Mouse (Mus musculus) CD8-positive naive resting alpha-beta T cell, adult 2 months (primary cell): ENCODE results near the gene Atoh8.

Experiments used
- DNase-seq, 2 experiments: peaks; one replicate each; pipeline ENCODE4 v3.0.0; 2022; ENCODE audit warnings: low read depth in 2 of 2, low spot score in 2 of 2

The Atoh8 gene

GRCm38 (mm10) chr6:72197515-72197914 is 37.9 kb downstream of the Atoh8 start:
- DNase-seq, result no peak

- no peak for DNase-seq
Measured at GRCm38 (mm10) chr6:72196660-72197059, 38.7 kb downstream of the Atoh8 start.

- DNase-seq, result no peak
Measured at GRCm38 (mm10) chr6:72190577-72190976, 44.8 kb downstream of the Atoh8 start.

- DNase-seq, result no peak
Measured at GRCm38 (mm10) chr6:72190120-72190519, 45.3 kb downstream of the Atoh8 start.

- no peak for DNase-seq
Measured at GRCm38 (mm10) chr6:72189061-72189863, 46.1 kb downstream of the Atoh8 start.

GRCm38 (mm10) chr6:72186809-72187208 is 48.6 kb downstream of the Atoh8 start:
- no peak for DNase-seq

- DNase-seq, result peak; percentile 69 to 70
Measured at GRCm38 (mm10) chr6:72185893-72186490, 49.4 kb downstream of the Atoh8 start.

- no peak for DNase-seq
Measured at GRCm38 (mm10) chr6:72184576-72184975, 50.8 kb downstream of the Atoh8 start.

- no peak for DNase-seq
Measured at GRCm38 (mm10) chr6:72179562-72180502, 55.5 kb downstream of the Atoh8 start.

GRCm38 (mm10) chr6:72179006-72179405 is 56.4 kb downstream of the Atoh8 start:
- DNase-seq, result no peak

GRCm38 (mm10) chr6:72177417-72177816 is 58.0 kb downstream of the Atoh8 start:
- DNase-seq, result no peak

- no peak for DNase-seq
Measured at GRCm38 (mm10) chr6:72176004-72176403, 59.4 kb downstream of the Atoh8 start.

- no peak for DNase-seq
Measured at GRCm38 (mm10) chr6:72175419-72175818, 60.0 kb downstream of the Atoh8 start.

GRCm38 (mm10) chr6:72173350-72173749 is 62.0 kb downstream of the Atoh8 start:
- no peak for DNase-seq

- DNase-seq, result no peak
Measured at GRCm38 (mm10) chr6:72171391-72171790, 64.0 kb downstream of the Atoh8 start.

- no peak for DNase-seq
Measured at GRCm38 (mm10) chr6:72165907-72166306, 69.5 kb downstream of the Atoh8 start.

- DNase-seq, result peak; percentile 69 to 78
Measured at GRCm38 (mm10) chr6:72164321-72165275, 70.8 kb downstream of the Atoh8 start.

GRCm38 (mm10) chr6:72162155-72162890 is 73.1 kb downstream of the Atoh8 start:
- no peak for DNase-seq

GRCm38 (mm10) chr6:72161751-72162150 is 73.6 kb downstream of the Atoh8 start:
- no peak for DNase-seq

GRCm38 (mm10) chr6:72160991-72161390 is 74.4 kb downstream of the Atoh8 start:
- DNase-seq, result no peak
